Mouse (Mus musculus) kidney, postnatal 36 days (tissue): Measurements from ENCODE around the gene Gpr135.

Experiments
- DNase-seq, 2 experiments: peaks; one replicate each; pipeline ENCODE4 v3.0.0; 2021 to 2022; ENCODE audit warnings: mixed read lengths in 2 of 2

Gpr135 gene

DNA sequence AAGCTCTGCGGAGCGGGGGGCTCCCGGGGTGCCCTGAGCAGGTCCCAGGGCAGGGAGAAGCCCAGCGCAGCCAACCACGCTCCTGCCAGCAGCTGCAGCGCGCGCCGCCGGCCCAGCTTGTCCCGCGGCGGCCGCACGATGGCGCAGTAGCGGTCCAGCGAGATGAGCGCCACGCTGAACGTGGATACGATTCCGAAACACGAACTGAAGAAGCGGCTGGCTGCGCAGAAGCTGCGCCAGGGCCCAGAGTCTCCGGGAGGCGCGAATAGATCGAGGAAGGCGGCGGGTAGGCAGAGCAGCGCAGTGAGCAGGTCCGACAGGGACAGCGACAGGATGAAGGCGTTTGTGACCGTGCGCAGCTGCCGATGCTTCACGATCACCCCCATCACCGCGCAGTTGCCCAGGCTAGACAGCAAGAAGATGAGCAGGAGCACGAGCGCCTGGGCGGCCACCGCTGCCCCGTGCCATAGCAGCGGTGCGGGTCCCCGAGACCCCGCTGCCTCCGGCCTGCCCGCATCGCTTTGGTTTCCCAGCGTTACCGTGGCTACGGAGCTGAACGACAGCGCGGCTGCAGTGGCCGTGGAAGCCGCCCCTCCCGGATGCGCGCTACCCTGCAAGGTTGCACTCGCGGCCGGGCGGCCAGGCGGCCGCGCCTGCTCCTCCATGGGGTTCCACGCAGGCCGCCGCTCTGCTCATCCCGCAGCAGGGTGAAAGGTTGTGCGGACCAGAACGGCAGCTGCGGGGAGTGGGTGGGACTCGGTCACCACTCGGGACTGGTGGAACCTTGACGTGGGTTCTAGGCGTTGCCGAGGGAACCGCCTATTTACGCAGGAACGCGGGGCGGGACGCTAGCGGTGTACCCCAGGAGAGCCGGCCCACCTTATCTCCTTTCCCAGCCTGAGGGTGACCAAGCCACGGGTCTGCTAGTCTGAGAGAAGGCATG, at the start of gene Gpr135:
Gene Gpr135, minus strand, starts transcription at position 799 of the 943 bp plus-strand sequence.
- peak; percentile 81 to 91 for DNase-seq

DNA sequence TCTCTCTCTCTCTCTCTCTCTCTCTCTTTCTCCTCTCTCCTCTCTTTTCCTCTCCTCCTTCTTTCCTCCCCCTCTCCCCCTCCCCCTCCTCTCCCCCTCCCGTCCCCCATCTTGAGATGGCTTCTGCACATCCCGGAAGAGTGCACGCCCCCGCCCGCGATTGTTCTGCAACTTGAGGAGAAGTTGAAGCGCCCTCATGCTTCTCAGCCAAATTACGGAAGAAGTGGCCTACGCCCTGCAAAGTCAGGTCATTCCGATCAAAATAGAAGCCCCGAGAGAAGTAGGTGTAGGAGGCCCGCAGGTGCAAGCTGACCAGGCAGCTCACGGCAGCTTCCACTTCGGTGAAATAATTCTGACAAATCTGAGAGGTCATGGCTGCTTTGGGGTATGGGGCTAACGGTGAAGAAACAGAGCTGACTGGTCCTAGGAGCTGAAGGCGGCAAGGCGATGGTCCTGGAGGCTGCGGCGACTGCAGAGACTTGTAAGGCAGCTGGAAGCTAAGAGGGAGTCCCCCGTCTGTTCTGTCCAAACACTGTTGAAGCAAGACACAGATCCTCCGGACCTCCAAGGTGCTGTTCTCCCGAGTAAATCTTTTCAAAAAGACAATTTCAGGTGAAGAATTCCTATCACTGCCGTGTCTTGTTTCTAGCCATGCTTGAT, 44.9 kb upstream of the Gpr135 start:
- no peak for DNase-seq

- DNase-seq = no peak
Measured at GRCm38 (mm10) chr12:72115126-72115525, 44.2 kb upstream of the Gpr135 start.

GRCm38 (mm10) chr12:72104525-72105281, 33.8 kb upstream of the Gpr135 start:
- DNase-seq = peak; percentile 68 to 76

- no peak for DNase-seq
Measured at GRCm38 (mm10) chr12:72104027-72104426, 33.1 kb upstream of the Gpr135 start.

GRCm38 (mm10) chr12:72102776-72103175, 31.9 kb upstream of the Gpr135 start:
- no peak for DNase-seq

- DNase-seq = no peak
Measured at GRCm38 (mm10) chr12:72096966-72097365, 26.0 kb upstream of the Gpr135 start.

DNA sequence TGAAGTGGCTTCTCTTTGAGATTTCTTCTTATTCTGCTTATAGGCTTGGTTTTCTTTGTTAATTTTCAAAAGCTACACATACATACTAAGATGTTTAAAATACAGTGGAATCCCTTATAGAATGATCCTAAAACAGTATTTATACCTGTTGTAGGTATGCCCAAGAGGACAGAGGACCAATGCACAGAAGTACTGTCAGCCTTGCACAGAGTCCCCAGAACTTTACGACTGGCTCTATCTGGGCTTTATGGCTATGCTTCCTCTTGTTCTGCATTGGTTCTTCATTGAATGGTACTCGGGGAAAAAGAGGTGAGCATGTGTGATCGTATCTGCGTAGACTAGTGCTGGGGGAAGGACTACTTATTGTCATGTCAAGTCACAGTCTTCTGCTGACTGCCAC, 18.9 kb upstream of the Gpr135 start:
- no peak for DNase-seq

DNA sequence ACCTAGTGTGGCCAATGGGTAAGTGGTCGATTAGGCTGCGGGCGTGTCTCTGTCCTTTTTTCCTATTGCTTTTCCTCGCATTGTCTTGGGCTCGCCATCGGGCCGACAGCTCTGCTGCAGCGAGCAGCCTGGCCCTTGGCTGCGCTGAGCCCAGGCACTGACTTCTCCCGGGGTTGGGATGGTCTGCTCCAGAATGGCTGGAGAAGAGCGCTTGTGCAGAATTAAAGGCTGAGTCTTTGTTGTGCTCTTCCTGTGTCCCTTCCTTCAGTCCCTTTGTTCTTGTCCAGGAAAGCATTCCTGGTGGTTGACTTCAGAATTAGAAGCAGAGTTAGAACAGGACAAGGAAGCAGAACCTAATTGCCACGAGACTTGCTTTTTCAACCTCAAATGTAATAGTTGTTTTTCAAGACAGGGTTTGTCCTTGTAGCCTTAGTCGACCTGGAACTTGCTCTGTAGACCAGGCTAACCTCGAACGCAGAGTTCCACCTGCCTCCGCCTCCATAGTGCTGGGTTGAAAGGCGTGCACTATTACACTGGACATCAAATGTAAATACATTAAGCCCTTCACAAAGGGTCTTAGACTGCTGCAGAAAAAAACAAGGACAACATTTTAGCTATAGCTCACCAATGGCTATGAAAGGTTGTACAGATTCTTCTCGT, 15.4 kb upstream of the Gpr135 start:
- no peak for DNase-seq

GRCm38 (mm10) chr12:72085329-72086165, 14.6 kb upstream of the Gpr135 start, which contains the start of the genes L3hypdh and Jkamp:
L3hypdh (minus strand) TSS chr12:72085439.
Jkamp (plus strand) TSS chr12:72085589.
- peak; percentile 100 for DNase-seq

- no peak for DNase-seq
Measured at GRCm38 (mm10) chr12:72085024-72085328, 14.1 kb upstream of the Gpr135 start.

- DNase-seq = peak; percentile 89 to 90
Measured at GRCm38 (mm10) chr12:72084261-72085023, 13.5 kb upstream of the Gpr135 start.

DNA sequence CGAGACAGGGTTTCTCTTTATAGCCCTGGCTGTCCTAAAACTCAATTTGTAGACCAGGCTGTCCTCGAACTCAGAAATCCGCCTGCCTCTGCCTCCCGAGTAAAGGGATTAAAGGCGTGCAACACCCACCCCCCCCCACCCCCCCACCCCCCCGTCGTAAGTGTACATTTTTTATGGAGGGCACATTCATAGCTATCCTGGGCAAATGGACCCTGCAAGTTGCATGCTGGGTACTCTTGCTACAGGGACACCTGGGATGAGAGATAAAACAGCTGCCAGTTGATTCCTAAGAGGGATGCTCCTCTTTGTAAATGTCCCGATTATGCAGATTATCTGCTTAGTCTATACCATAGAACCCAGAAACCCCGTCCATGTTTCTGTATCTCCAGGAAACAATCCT, 12.3 kb upstream of the Gpr135 start:
- no peak for DNase-seq

DNA sequence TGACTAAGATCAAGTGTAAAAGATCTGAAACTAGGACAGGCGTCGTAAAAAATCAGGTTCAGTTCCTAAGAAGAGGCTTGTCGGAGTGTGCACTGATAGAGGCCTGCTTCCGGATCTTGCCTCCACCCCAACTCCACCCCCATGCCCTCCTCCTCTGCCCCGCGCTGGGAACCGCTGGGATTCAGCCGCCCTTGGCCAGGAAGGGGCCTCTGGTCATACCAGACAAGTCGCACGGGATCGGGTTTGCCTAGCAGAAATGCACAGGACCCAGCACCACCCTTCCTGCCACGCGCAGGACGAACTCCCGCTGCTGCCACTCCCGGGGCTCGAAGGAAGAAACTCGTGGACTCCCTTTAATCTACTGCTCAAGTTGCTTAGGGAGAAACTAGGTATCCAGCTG, 11.4 kb upstream of the Gpr135 start:
- peak; percentile 43 to 60 for DNase-seq

DNA sequence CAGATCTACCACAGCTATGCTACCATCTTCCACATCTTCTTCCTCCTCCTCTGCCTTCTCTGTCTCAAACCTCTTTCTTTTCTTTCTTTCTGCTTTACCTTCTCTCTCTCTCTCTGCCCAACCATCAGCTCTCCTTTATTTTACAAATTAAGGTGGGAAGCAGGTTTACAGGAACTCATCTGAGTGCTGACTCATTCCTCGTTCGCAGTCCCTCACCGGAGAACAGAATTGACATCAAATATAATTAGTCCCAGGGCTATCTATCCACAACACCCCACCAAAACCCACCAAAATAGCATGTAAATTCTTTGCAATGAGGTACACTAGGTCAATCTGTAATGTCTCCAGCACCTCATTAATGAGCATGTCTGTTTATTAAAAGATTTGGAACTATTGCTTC, 11.0 kb upstream of the Gpr135 start:
- no peak for DNase-seq

DNA sequence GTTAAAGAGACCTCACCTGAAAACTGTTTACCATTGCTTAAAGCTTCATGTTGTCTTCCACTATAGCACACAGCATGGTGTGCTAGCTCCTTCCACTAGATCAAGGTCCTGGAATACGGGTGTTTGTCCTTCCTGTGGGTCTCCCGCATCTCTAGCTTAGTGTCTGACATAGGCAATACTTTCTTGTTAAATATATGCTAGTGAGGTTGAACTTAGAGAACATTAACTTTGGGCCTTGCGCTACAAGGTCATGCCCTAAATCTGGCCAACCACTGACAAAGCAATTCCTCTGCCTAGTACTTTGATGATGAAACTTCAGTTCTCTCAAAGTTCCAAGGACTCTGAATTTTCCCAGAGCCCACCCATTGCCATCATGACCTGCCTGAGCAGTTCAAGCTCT, 7.3 kb upstream of the Gpr135 start:
- peak; percentile 32 to 64 for DNase-seq

GRCm38 (mm10) chr12:72069626-72070326, 1.1 kb downstream of the Gpr135 start:
- DNase-seq = no peak

GRCm38 (mm10) chr12:72057780-72058179, 13.1 kb downstream of the Gpr135 start:
- no peak for DNase-seq

GRCm38 (mm10) chr12:72053851-72054250, 17.1 kb downstream of the Gpr135 start:
- no peak for DNase-seq

- DNase-seq = peak; percentile 28 to 45
Measured at GRCm38 (mm10) chr12:72053303-72053702, 17.6 kb downstream of the Gpr135 start.
